Mouse (Mus musculus): Measurements from ENCODE around the gene Qser1. TPM values are rescaled to one million over a fixed set of nuclear protein-coding genes. Genes with fewer than 3 reads are reported as not detected.
"Not testable (repeated sequence)": the region's sequence is repeated elsewhere in the genome, so short reads cannot be mapped to it uniquely, and the experiment has no call there.

Gene Qser1
- 10 to 100 TPM in 3 of 4 experiments, 1 to 10 TPM in 1; 10.0 to 12.2 (median 10.9) TPM for total RNA-seq (2022)

- peak in 1 of 2 experiments; percentile 8 for DNase-seq (ENCODE audit: low spot score in 2 of 2)
These were observed at the start of gene Qser1 for GRCm38 (mm10) chr2:104816371-104816827. TSS of gene Qser1 (minus strand) at chr2:104816760.

DNA sequence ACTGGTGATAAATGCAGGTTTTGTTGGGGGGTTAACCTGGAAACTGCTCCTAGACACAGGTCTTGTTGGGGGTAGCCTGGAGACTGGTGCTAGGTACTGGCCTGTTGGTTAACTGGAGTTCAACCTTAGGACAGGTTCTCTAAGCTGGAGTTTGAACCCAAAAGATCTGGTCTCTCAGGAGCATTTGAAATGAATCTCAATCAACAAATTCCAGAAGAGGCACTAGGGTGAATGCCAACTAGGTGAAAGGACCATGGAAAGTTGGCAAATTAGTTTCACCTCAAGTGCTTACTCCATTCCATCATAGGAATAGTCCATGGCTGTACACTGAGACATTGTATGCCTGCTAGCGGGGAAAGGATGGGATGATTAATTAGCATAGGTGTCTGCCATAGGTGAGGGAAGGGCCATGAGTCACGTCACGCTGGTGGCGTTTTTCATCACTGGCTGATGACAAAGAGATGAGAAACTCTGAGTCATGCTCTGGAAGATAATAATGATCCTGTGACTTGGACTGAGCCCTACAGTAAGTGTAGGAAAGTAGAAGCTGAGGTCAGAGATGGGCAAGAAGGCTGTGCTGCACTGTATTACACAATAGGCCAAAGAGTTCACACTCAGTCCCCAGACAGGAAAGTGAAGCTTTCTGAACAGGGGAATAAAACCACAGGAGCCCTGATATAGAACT, 47.8 kb upstream of the Qser1 start:
- DNase-seq (ENCODE audit: low spot score in 2 of 2), result no peak

- DNase-seq (ENCODE audit: low spot score in 2 of 2), result no peak
These were observed 43.9 kb upstream of the Qser1 start for GRCm38 (mm10) chr2:104860426-104860825.

DNA sequence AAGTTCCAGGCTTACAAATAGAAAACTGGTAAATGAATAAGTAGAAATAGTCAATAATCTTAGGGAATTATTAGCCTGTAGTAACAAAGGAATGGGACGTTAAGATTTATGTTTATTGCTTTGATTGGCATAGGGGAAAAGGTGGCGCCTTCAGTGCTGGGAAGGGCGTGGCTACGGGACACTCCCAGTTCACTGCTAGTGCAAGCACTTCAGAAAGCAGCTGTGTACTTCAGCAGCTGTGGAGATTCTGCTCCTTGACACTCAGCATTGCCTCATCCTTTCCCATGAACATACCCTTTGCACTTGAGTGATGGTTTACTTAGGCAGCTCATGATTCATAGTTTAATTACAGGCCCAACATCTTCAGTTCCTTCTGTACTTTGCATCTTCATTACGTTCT, 42.5 kb upstream of the Qser1 start:
- no peak for DNase-seq (ENCODE audit: low spot score in 2 of 2)

DNA sequence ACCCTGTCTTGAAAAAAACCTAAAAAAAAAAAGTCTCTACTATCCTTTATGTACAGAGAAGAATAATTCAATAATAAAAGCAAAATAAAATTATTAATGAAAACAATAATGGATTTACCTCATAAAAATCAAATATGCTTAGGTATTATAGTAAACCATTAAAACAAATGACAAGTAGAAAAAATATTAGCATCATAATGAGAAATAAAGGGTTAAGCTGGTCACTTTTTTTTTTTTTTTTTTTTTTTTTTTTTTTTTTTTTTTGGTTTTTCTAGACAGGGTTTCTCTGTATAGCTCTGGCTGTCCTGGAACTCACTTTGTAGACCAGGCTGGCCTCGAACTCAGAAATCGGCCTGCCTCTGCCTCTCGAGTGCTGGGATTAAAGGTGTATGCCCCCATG, 41.5 kb upstream of the Qser1 start:
- not testable (repeated sequence) for DNase-seq (ENCODE audit: low spot score in 2 of 2)

- DNase-seq (ENCODE audit: low spot score in 2 of 2), result no peak
These were observed 39.7 kb upstream of the Qser1 start for GRCm38 (mm10) chr2:104856218-104856617.

DNA sequence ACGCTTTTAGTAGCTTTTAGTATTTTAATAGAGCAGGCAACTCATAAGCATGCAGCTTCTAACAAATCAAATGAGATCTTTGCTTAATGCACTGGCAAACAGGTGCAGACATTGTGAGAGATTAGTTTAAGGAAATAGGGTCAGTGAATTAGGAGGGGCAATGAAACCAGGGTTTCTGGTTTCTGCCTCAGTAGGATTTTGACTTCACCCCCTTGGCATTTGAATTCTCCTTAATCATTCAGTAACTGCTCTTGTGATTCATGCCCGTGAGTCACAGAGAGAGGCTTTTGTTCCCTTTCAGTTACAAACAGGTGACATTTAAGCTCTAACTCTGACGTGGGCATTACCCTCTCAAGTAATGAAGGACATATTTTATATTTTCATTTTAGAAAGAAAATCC, 39.2 kb upstream of the Qser1 start:
- DNase-seq (ENCODE audit: low spot score in 2 of 2), result no peak

DNA sequence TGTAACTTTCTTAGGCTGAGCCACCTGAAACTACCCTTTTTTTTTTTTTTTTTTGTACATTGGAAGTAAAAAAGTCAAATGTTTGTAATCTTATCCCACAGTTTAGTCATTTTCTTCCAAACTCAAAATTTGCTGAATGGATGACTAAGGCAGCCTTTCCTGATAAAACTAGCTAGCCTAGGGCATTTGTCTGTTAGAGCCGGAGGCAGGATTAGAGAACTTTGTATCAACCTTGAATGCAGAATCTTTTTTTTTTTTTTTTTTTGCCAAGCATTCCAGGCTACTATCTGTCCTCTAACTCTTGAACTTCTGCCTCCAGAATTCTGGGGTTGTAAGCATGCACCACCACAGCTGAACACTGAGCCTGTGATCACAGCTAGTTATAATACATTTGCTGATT, 38.3 kb upstream of the Qser1 start:
- DNase-seq (ENCODE audit: low spot score in 2 of 2), result no peak

DNA sequence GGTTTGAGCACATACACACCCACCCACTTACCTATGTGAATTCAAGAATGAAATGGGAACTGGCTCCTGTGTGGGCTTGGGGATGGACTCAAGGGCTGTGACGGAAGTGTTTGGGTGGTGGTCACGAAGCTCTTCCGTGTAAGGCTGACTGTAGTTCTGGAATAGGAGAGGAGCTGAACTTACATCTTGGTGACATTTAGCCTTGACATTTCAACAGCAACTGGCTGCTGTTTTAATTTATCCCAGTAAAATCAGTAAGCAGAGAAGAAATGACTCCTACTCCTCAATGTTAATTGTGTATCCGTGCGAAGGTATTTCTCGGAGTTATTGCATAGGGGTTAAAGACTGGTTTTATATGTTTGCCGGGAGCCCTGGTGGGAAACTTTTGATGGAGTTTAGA, 36.0 kb upstream of the Qser1 start:
- no peak for DNase-seq (ENCODE audit: low spot score in 2 of 2)

DNA sequence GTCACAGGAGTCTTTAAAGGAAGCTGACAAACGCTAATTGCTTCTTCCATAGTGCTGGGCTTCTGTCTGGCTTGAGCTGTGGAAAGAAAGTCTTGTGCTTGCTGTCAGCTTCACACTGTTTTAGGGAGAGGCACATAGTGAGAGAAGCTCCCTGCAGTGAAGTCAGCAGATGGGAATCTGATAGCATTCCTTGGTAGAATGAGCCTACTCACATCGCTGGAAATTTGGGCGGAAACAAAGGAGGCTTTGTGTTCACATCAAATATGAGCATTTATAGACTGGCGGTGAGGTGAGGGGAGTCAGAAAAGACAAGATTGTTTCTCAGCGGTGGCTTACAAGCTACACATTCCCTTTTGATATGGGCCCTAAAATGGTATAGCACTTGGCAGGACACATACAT, 35.1 kb upstream of the Qser1 start:
- DNase-seq (ENCODE audit: low spot score in 2 of 2), result no peak

DNA sequence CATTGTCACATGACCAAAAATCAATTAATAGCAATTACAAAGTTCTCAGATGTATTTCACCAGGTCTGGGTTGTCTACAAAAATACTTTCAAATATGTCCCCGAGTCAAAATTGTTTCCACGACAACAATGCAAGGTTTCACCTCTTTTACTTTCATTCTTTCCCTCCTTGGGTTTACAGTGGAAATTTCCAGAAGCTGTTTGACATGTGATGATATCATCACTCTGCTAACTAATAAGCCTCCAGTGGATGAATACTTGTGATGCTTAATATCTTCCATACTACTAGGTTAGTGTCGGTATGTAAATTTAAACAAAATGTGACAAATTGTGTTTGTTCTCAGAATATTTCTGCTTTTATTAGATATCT, 33.4 kb upstream of the Qser1 start:
- no peak for DNase-seq (ENCODE audit: low spot score in 2 of 2)

DNA sequence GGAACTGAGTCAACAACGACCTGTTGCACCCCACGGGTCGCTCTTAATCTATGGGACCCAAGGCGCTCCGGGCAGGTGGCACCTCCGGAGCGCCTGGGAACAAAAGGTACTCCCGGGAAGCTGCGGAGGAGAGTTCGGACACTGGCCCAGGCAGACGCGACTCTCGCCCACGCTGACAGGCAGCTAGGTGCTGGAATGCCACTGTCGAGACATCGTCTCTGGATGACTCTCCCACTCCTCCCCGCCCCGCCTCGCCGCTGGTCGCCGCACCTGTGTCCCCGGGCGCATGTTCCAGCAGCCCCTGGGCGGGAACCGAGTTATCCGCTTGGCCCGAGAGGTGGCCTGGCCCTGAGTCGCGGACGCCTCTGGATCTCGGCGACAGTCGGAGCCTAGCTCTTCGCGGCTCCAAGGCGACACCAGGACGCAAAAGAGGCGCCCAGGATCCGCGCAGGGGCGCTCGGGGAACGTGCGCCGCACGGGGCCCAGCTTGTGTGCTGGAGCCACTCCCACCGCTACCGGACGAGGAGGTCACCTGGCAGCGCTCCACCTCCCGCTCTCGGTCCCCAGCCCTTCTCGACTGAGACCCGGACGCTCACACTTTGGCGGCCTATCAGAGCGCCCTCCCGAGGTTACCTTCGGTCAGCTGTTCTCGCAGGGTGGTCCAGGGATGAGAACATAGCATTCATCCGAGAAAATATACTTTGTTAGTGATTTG, 32.9 kb upstream of the Qser1 start, which contains the start of gene Prrg4:
Gene Prrg4, minus strand, starts transcription at position 601 of the 715 bp plus-strand sequence.
- DNase-seq (ENCODE audit: low spot score in 2 of 2), result peak; percentile 3 to 11

DNA sequence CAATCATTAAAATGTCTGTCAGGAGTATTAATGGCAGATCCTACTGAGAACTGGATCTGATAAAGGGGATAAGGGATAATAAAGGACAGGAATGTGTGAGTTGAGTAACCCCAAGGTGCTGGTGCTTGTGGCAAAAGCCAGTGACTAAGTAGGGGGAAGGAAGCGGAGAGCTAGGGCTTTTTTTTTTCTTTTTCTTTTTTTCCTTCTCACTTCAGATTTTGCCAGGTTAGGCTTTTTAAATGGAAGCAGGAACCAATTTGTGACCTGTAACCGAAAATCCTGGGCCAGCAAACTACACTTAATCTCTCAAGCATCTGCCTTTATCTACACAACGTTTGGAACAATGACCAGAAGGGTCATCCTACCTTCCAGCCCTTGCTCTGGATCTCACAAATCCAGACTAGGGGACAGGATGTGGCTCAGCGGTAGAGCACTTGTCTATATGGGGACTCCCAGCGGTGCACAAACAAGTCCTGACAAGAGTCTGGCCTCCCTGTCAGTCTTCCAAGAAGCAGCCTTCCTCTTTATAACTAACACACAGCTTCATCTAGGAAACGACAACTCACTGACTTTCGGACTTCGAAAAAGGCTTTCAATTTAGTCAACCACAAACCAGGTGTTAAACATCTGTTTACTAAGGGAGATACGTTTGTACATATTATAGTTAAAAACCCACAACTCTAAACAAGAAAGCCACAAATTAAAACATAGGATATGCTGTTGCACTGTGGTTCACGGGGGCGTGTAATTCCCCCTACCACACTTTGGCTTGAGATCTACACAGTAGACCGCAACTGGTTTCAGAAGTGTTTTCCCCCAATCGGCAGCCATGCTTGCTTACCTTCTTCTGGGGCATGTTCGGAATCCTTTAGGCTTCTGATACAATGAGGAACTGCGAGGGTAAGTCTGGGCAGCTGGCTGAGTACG, 31.9 kb upstream of the Qser1 start:
- DNase-seq (ENCODE audit: low spot score in 2 of 2), result no peak

DNA sequence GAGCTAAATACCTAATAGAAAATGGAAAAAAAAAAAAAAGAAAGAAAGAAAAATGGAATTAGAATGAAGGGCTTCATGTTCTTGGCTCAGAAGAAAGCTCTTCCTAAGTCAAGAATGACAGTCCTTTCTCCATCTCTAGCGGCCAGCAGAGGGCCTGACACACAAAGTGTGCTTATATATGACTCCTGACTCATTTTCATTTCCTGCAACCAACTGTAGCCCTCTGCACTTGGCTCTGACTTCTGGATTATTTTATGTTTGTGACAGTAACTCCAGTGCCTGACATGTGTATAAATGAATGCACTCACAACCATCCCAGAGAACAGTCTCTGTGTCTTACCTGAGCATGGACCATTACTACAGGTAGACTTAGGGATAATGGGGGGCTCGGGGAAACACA, 31.1 kb upstream of the Qser1 start:
- DNase-seq (ENCODE audit: low spot score in 2 of 2), result no peak

DNA sequence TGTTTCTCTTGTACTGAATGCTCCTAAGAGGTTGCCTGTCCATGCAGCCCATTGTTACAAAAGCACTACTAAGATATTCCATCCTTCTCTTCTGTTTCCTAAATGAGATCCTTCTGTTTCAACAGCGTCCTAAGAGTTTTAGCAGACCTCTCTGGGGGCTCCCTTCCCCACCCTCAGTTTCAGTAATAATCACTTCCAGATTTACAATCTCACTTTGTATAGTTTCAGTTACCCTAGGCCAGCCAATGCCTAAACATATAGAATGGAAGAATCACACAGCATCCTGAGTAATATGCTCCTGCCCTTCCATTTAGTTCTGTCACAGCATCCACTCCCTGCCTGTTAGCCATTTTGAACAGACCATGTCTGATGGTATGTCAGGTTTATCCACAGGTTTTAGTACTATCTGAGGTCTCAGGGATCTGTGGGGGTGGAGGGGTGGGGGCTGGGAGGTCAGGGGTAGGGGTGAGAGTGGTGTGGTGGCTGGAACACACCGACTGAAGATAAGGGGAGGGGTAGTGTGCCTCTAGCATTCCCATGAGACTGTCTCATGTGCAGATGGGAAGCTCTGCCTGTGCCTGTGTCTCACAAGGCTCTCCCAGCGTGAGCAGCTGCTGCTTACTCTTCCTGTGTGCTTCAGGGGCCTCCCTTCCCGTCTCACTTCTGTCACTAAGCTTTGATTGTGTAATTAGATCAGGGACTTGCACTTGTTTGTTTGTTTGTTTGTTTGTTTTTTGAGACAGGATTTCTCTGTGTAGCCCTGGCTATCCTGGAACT, 30.3 kb upstream of the Qser1 start:
- no peak for DNase-seq (ENCODE audit: low spot score in 2 of 2)

- DNase-seq (ENCODE audit: low spot score in 2 of 2), result no peak
These were observed 26.0 kb upstream of the Qser1 start for GRCm38 (mm10) chr2:104842559-104842958.

DNA sequence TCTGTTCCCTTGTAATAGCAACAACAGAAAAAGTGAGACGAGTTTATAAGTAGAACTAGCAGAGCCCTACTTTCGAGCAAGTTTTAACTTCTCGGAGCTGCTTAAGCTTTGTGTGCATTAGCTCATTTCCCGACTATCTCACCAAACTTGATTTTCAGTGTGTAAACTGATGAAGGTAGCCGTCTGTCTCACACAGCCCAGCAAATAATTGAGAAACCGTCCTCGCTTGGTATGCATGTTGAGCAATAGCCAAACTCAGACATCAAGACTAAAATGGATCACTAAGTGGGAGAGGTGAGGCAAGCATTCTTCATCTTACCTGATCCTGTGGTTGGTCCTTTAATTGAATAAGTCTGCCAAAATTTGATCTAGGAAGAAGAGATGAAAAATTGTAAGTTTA, 25.2 kb upstream of the Qser1 start:
- DNase-seq (ENCODE audit: low spot score in 2 of 2), result no peak

DNA sequence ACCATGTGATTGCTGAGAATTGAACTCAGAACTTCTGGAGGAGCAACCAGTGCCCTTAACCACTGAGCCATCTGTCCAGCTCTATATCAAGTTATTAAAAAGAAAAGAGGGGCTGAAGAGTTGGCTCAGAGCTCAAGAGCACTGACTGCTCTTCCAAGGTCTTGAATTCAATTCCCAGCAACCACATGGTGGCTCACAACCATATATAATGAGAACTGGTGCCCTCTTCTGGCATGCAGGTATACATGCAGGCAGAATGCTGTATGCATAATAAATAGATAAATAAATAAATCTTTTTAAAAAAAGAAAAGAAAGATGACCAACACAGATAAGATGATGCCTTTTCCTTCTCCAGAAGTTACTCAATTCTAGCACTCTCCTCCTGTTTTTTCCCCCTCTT, 24.4 kb upstream of the Qser1 start:
- DNase-seq (ENCODE audit: low spot score in 2 of 2), result no peak

DNA sequence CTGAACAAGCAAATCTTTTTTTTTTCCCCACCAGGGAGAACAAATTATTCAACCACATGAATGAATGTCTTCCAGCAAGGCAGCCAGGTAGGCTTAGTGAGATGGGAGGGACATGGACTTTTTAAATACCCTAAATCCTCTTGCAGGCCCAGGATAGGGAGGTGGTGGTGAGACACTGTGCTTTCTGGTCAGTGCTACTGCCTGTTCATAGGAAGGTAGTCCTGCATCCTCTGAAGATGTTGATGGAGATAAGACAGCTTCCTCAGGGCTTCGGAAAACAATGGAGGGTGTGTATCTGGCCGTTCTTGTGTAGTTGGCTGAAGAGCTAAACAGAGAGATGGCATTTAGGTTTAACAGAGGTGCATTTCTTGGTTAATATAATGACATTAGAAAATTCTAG, 15.9 kb upstream of the Qser1 start:
- DNase-seq (ENCODE audit: low spot score in 2 of 2), result no peak

DNA sequence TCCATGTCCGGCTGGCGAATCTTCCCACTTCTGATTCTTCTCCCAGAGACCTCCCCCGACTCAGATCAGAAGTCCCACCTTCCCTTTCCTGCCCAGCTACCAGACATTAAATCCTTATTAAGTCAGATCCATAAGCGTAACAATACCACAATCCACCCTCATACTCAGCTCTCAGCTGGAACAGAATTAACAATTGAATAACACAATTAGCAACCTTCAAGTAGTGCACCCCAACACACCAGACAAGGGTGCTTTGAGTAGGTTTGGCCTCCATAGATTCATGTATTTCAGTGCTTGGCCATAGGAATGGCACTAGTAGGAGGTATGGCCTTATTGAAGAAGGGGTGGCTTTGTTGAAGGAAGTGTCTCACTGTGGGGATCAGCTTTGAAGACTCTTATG, 9.6 kb upstream of the Qser1 start:
- DNase-seq (ENCODE audit: low spot score in 2 of 2), result no peak

GRCm38 (mm10) chr2:104818763-104819162, 2.2 kb upstream of the Qser1 start:
- DNase-seq (ENCODE audit: low spot score in 2 of 2), result not testable (repeated sequence)
